Mouse (Mus musculus) cerebellum, adult 2 months (tissue): ENCODE measurements around the gene Sdc3. TPM values are rescaled to one million over a fixed set of nuclear protein-coding genes. Genes with fewer than 3 reads are reported as not detected.

Experiments
- DNase-seq, 2 experiments: peaks; one replicate each; pipeline ENCODE4 v3.0.0; 2021
- H3K27ac ChIP-seq: fragments of 200-500 bp; 2 replicates; pipeline ENCODE4 v1.5.1; 2012; ENCODE audit warnings: low read length, control low read depth, inconsistent platforms; ENCODE audit not compliant: insufficient read depth
- H3K27me3 ChIP-seq: fragments of 200-500 bp; 2 replicates; pipeline ENCODE4 v1.6.1; 2012; ENCODE audit warnings: inconsistent platforms, mild to moderate bottlenecking, low read length, moderate library complexity; ENCODE audit not compliant: control insufficient read depth, insufficient read depth
- H3K4me1 ChIP-seq: fragments of 200-500 bp; 2 replicates; pipeline ENCODE4 v1.6.1; 2011; ENCODE audit warnings: low read length; ENCODE audit not compliant: control insufficient read depth, insufficient read depth
- H3K4me3 ChIP-seq: fragments of 200-500 bp; replicated peaks from 2 replicates; pipeline ENCODE3; 2011; ENCODE audit warnings: mild to moderate bottlenecking, low read depth, low read length, control low read depth; ENCODE audit not compliant: insufficient read depth
- CTCF ChIP-seq: fragments of 200-500 bp; IDR thresholded peaks from 2 replicates; pipeline ENCODE4 v1.5.1; 2011; ENCODE audit warnings: low read depth, mild to moderate bottlenecking, control low read depth, low read length, moderate library complexity, borderline replicate concordance; ENCODE audit not compliant: insufficient read depth
- POLR2A ChIP-seq: fragments of 200-500 bp; IDR thresholded peaks from 2 replicates; pipeline ENCODE4 v1.6.1; 2011; ENCODE audit warnings: low read length, control low read depth, borderline replicate concordance; ENCODE audit not compliant: insufficient read depth
- WGBS: fragments of 180-500 bp; shearing (Covaris S2); methylation state at CpG from one replicate; pipeline ENCODE4 v1.1.7; 2018; 5-methylcytosine and 5-hydroxymethylcytosine counted together
- polyA plus RNA-seq: library from polyadenylated mRNA; depleted of rRNA; stranded (reverse); fragments of >200 nt; gene quantifications from 2 replicates; pipeline ENCODE4 v1.2.3, GENCODE M21; 2012

Gene Sdc3
- polyA plus RNA-seq, 1 experiment: 105 TPM

DNA sequence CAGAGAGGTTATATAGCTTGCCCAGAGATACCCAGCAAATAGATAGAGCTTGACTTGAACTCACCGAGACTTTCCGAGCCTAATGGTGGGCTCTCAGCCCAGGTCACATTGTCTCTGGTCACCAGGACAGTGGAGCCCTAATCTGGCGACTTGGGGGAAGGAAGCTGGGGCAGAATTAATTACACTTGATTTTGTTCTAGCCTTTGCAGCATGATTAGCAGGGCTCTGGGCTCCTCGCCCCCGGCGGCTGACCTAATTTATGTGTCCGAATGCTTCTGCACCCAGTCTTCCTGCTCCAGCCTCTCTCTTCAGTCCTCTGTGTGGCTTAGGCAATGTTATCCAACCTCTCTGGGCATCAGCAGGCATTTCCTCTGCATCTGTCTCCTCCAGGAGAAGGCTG, 19.0 kb downstream of the Sdc3 start:
- peak in 1 of 2 experiments; percentile 55 for DNase-seq
- H3K27me3 ChIP-seq: no peaks in the 10 kb centered on the region
- H3K4me3 ChIP-seq: no peak overlapping the region
- no peak overlapping the region for H3K27ac ChIP-seq
- TF ChIP-seq CTCF: no peak
- TF ChIP-seq POLR2A: no peak
- WGBS: 53% methylated on average over 7 of the region's 7 CpGs
- peaks cover 54% of the 10 kb centered on the region for H3K4me1 ChIP-seq

DNA sequence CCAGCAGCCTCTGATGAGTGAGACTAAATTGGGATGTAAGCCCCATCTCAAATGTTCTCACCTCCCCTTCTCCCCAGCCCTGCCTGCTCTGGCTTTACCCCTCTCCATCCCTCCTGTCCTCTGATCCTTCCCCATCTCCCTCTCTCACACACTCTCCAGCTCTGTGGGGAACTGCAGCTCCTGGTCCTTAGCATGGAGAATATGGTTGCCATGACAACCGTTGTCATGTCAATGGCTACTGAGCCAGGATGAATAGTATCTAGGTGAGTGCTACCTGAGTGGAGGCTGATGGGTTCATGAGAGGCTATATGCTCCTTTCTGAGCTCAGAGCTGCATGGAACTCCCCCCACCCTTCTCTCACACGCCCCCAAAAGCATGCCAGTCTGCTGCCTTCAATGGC, 21.6 kb downstream of the Sdc3 start:
- H3K4me1 ChIP-seq: peaks cover 44% of the 10 kb centered on the region
- DNase-seq: peak in 1 of 2 experiments; percentile 59
- H3K27me3 ChIP-seq: no peaks in the 10 kb centered on the region
- H3K4me3 ChIP-seq: no peak overlapping the region
- TF ChIP-seq CTCF (no peak), POLR2A (no peak)
- WGBS: 49% methylated on average over 2 of the region's 2 CpGs
- H3K27ac ChIP-seq: no peak overlapping the region

DNA sequence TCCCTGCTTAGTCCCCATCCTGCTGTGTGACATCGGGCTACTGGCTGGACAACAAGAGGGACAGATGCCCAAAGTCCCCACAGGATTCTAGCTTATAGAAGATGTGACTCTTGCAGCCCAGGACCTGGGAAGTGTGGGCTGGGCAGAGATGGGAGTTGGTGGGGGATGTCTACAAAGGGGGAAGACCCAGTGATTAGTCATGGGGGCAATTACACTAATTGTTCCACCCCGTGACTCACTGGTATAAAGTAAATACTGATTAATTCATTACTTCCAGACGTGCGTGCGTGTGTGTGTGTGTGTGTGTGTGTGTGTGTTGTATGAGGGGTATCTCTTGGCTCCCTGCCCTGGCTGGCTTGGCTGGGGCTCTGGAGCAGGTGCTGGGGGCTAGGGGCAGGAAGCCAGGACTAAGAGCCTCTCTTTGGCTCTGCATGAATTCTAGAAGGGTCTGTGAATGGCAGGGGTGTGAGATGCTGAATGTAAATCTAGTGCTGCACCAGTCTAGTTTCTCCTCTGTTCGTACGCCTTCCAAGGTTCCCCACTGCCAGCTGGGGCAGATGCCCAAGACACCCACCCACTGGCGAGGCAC, 22.5 kb downstream of the Sdc3 start:
- WGBS: 66% methylated on average over 8 of the region's 8 CpGs
- no peak overlapping the region for H3K27ac ChIP-seq
- TF ChIP-seq POLR2A (no peak), CTCF (no peak)
- H3K27me3 ChIP-seq: no peaks in the 10 kb centered on the region
- no peak overlapping the region for H3K4me3 ChIP-seq
- peaks cover 35% of the 10 kb centered on the region for H3K4me1 ChIP-seq
- DNase-seq: no peak

DNA sequence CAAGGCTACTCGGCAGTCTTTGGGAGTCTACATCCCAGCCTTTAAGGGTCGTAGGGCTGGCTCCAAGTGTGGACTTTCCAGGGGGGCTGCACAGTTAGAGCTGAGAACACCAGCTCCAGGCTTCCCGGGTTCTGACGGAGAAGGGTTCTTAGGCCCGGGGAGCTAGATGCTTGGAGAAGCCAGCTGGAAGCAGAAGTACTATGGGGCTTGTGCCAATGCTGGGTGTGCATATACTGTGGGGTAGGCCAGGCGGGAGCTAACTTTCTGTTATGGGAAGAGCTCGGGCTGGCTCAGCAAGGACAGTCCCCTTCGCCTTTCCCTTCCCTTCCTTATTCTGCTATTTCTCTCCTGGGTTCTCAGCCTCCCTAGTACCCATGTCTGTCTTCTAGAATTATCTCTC, 23.5 kb downstream of the Sdc3 start:
- Histone ChIP-seq H3K27me3 (no peaks in the 10 kb centered on the region), H3K27ac (no peak overlapping the region), H3K4me1 (peaks cover 33% of the 10 kb centered on the region), H3K4me3 (no peak overlapping the region)
- TF ChIP-seq CTCF: no peak
- no peak for TF ChIP-seq POLR2A
- DNase-seq: no peak
- 41% methylated on average over 8 of the region's 8 CpGs for WGBS

DNA sequence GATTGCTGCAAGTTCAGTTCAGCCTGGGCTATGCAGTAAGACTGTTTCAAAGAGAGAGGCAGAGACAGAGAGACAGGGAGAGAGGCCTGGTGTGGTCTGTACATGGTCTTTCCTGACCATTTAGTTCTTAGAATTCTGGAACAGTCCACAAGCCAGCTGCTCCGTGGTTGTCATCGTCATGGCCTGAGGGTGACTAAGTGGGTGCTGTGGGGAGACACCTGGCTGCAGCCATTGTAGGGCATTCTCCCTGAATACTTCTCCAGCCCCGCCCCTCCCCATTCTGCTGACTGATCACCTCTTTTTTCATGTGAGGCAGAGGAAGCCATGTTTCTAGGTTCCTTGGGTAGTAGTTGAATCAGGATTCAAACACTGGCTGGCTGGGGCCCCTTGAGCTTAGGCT, 27.5 kb downstream of the Sdc3 start:
- H3K4me3 ChIP-seq: no peak overlapping the region
- H3K4me1 ChIP-seq: peaks cover 5% of the 10 kb centered on the region; the same call in 1 of the 2 replicates
- no peak for DNase-seq
- WGBS: 88% methylated on average over 3 of the region's 3 CpGs
- no peak overlapping the region for H3K27ac ChIP-seq
- TF ChIP-seq POLR2A (no peak), CTCF (no peak)
- H3K27me3 ChIP-seq: no peaks in the 10 kb centered on the region

DNA sequence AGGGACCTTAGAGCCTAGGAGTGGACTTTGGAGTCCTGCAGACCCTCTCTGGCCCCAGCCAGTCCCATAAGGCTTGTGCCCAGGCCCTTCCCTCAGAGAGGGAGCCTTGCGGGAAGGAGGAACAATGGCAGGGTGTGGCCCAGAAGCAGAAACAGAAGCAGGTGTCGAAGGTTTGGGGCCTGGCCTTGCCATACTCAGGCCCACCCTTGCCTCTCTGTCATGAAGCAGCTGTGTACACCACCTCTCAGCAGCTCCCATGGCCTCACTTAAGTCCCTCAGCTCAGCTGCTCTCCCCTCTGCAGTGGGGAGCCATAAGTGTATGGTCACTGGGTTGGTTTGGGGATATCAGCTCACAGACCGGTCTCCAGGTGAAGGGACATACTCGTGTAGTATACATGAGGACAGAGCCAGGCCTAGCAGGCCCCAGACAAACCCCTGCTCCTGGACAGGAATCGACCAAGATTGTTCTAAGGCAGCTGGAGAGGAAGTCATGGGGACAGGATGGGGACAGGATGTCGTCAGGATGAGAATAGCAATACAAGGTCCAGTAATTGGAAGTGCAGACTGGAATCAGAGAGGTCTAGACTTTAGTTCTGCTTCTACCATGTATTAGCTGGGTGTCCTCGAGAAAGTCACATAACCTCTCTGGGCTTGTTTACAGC, 28.4 kb downstream of the Sdc3 start:
- Histone ChIP-seq H3K27ac (no peak overlapping the region), H3K27me3 (no peaks in the 10 kb centered on the region), H3K4me3 (no peak overlapping the region), H3K4me1 (0 out of 2 replicates have a peak, but pooled peaks cover 2% of the 10 kb centered on the region)
- TF ChIP-seq POLR2A (no peak), CTCF (no peak)
- DNase-seq: no peak
- WGBS: 86% methylated on average over 7 of the region's 7 CpGs

DNA sequence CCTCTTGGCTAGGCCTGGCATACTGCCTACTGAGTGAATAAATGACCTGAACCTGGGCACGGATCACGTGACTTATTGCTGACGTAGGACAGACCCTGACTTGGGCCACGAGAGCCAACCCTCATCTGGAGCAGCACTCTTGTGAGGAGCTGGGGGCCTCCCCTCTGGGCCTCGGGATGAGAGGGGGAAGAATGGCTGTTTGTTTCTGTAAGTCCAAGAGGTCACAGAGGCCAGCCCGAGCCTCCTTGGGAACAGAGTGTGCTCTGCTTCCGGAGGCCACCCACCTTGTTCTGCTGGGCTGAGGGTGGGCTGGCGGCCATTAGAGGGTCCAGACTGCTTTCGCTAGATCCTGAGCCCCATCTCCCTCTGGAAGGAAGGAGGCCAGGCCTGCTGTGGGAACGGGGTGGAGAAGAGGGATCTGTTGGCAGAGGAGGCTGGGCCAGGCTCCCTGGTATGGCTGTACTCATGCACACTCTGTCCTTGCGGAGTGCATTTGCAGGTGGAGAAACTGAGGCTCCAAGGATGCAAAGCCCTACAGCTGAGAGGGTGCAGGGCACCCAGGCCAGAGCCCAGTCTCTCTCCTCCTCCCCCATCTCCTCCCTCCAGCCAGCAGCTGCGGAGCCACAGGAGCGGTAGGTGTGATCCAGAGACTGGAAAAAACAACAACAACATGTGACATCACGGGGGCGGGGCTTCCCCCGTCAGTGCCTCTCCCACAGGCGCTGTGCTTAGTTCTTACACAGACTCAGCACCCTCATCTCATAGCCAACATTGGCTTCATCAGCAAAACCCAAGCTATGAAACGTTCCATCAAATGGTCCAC, 36.7 kb downstream of the Sdc3 start:
- peak overlapping the region; percentile 18; the same call in 1 of the 2 replicates for H3K27ac ChIP-seq
- TF ChIP-seq POLR2A (no peak), CTCF (no peak)
- H3K27me3 ChIP-seq: no peaks in the 10 kb centered on the region
- no peak for DNase-seq
- WGBS: 30% methylated on average over 18 of the region's 18 CpGs
- no peak overlapping the region for H3K4me3 ChIP-seq
- no peaks in the 10 kb centered on the region; the same call in 1 of the 2 replicates for H3K4me1 ChIP-seq
